Mouse (Mus musculus): ENCODE data around the gene Tspan18.

GRCm38 (mm10) chr2:93377797-93378196 is 43.5 kb upstream of the Tspan18 start:
- TF ChIP-seq CTCF (IDR thresholded peaks at IDR 0.05; ENCODE audit: borderline replicate concordance, extremely low read depth, insufficient read depth, insufficient read length) (no peak), POLR2A (IDR thresholded peaks at IDR 0.05; ENCODE audit: borderline replicate concordance, extremely low read depth, insufficient read depth, insufficient read length, poor library complexity, severe bottlenecking) (no peak)

Data from brain, embryonic 14.5 days (tissue).